Mouse (Mus musculus) frontal cortex, adult (tissue): Measurements from ENCODE around the gene Tmem131l.
A peak's percentile ranks its signal among the peaks of the same experiment; 100 is the strongest.
"Not testable (repeated sequence)": the region's sequence is repeated elsewhere in the genome, so short reads cannot be mapped to it uniquely, and the experiment has no call there.

Experiments used
- ATAC-seq: cut with Nextera tagmentation; 2 replicates; pipeline ENCODE4 v1.9.2; 2017; ENCODE audit warnings: mild to moderate bottlenecking, moderate library complexity, mixed read lengths; ENCODE audit not compliant: low TSS enrichment

Gene Tmem131l

GRCm38 (mm10) chr3:83915768-83916496, 124.0 kb downstream of the Tmem131l start:
- ATAC-seq = peak; percentile 64

- peak; percentile 90 for ATAC-seq
These were observed 124.9 kb downstream of the Tmem131l start for GRCm38 (mm10) chr3:83915102-83915501.

GRCm38 (mm10) chr3:83910707-83911106, 129.3 kb downstream of the Tmem131l start:
- no peak for ATAC-seq

- no peak for ATAC-seq
These were observed 133.8 kb downstream of the Tmem131l start for GRCm38 (mm10) chr3:83906185-83906584.

- ATAC-seq = no peak
These were observed 134.8 kb downstream of the Tmem131l start for GRCm38 (mm10) chr3:83905161-83905560.

GRCm38 (mm10) chr3:83904176-83904958, 135.6 kb downstream of the Tmem131l start:
- ATAC-seq = peak; percentile 84

GRCm38 (mm10) chr3:83902943-83903342, 137.0 kb downstream of the Tmem131l start:
- no peak for ATAC-seq

GRCm38 (mm10) chr3:83902459-83902858, 137.5 kb downstream of the Tmem131l start:
- ATAC-seq = no peak

GRCm38 (mm10) chr3:83900756-83901373, 139.1 kb downstream of the Tmem131l start:
- ATAC-seq = no peak

GRCm38 (mm10) chr3:83899556-83899955, 140.4 kb downstream of the Tmem131l start:
- peak; percentile 87 for ATAC-seq

- no peak for ATAC-seq
These were observed 141.7 kb downstream of the Tmem131l start for GRCm38 (mm10) chr3:83898246-83898645.

- ATAC-seq = no peak
These were observed 144.2 kb downstream of the Tmem131l start for GRCm38 (mm10) chr3:83895811-83896210.

- no peak for ATAC-seq
These were observed 144.9 kb downstream of the Tmem131l start for GRCm38 (mm10) chr3:83895111-83895510.

GRCm38 (mm10) chr3:83885163-83885562, 154.8 kb downstream of the Tmem131l start:
- no peak for ATAC-seq

- not testable (repeated sequence) for ATAC-seq
These were observed 160.5 kb downstream of the Tmem131l start for GRCm38 (mm10) chr3:83879261-83880050.

GRCm38 (mm10) chr3:83878801-83879200, 161.2 kb downstream of the Tmem131l start:
- no peak for ATAC-seq

- ATAC-seq = no peak
These were observed 163.7 kb downstream of the Tmem131l start for GRCm38 (mm10) chr3:83876299-83876698.

GRCm38 (mm10) chr3:83875078-83875477, 164.9 kb downstream of the Tmem131l start:
- not testable (repeated sequence) for ATAC-seq

- not testable (repeated sequence) for ATAC-seq
These were observed 167.1 kb downstream of the Tmem131l start for GRCm38 (mm10) chr3:83872853-83873252.

GRCm38 (mm10) chr3:83871962-83872361, 168.0 kb downstream of the Tmem131l start:
- ATAC-seq = not testable (repeated sequence)

- not testable (repeated sequence) for ATAC-seq
These were observed 168.4 kb downstream of the Tmem131l start for GRCm38 (mm10) chr3:83871559-83871958.

- no peak for ATAC-seq
These were observed 170.2 kb downstream of the Tmem131l start for GRCm38 (mm10) chr3:83869776-83870175.
